Mouse (Mus musculus) olfactory bulb, adult 2 months (tissue): ENCODE data around the gene Nr1i2.

Source experiments
- CTCF ChIP-seq: fragments of 200-500 bp; IDR thresholded peaks from 2 replicates; pipeline ENCODE4 v1.5.1; 2012; ENCODE audit warnings: low read depth, mild to moderate bottlenecking, low read length, moderate library complexity; ENCODE audit not compliant: insufficient read depth
- POLR2A ChIP-seq: fragments of 200-500 bp; IDR thresholded peaks from 2 replicates; pipeline ENCODE4 v1.6.1; 2012; ENCODE audit warnings: mild to moderate bottlenecking, low read depth, low read length, moderate library complexity; ENCODE audit not compliant: insufficient read depth

- TF ChIP-seq CTCF = no peak
- TF ChIP-seq POLR2A = no peak
These were observed 40.6 kb downstream of the Nr1i2 start for GRCm38 (mm10) chr16:38254001-38254400.
